Mouse (Mus musculus) spleen, postnatal 36 days (tissue): ENCODE results near the gene Galnt7.
"Not testable (repeated sequence)": the region's sequence is repeated elsewhere in the genome, so short reads cannot be mapped to it uniquely, and the experiment has no call there.

Source experiments
- DNase-seq, 2 experiments: peaks; one replicate each; pipeline ENCODE4 v3.0.0; 2022; ENCODE audit warnings: low spot score in 2 of 2, mixed read lengths in 1 of 2

Galnt7 gene

GRCm38 (mm10) chr8:57540110-57540838, 112.6 kb downstream of the Galnt7 start:
- DNase-seq, result peak; percentile 31 to 54

- DNase-seq, result no peak
Observed at GRCm38 (mm10) chr8:57538601-57539000, 114.2 kb downstream of the Galnt7 start.

DNA sequence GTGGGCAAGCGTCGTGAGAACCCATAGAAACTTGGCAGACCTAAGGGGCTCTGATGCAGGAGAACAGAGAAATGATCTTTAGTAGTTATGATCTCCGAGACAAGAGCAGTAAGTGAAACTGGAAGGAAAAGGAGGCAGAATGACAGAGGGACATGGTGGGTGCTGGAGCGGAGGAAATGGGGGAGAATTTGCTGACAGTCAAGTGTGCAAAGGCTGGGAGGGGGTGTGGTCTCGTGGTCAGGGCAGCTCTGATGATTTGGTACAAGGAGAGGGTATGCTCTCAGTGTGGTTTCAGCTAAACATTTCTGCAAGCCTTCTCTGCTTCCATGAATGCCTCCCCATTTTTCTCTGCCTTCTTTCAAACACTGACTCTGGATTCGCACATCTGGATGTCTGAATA, 116.7 kb downstream of the Galnt7 start:
- no peak for DNase-seq

DNA sequence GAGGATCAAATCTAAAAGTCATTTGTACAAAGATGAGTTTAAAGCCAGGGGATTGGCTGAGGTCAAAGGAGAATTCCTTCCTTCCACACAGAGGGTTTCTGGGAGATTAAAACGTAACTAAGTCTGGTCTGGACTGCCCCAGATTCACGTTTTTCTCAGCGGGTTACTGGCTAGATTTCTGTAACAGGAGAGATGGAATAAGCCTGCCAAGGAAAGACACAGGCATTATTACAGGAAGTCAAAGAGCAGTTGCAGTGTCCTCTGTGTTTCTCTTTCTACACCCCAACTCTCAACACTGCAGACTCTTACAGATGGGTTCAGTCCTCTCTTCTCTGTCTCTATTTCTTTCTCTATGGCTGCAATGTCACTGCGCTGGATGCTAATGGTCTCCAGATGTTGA, 118.3 kb downstream of the Galnt7 start:
- DNase-seq, result no peak

- DNase-seq, result no peak
Observed at GRCm38 (mm10) chr8:57533106-57533505, 119.7 kb downstream of the Galnt7 start.

- no peak for DNase-seq
Observed at GRCm38 (mm10) chr8:57532223-57532622, 120.6 kb downstream of the Galnt7 start.

DNA sequence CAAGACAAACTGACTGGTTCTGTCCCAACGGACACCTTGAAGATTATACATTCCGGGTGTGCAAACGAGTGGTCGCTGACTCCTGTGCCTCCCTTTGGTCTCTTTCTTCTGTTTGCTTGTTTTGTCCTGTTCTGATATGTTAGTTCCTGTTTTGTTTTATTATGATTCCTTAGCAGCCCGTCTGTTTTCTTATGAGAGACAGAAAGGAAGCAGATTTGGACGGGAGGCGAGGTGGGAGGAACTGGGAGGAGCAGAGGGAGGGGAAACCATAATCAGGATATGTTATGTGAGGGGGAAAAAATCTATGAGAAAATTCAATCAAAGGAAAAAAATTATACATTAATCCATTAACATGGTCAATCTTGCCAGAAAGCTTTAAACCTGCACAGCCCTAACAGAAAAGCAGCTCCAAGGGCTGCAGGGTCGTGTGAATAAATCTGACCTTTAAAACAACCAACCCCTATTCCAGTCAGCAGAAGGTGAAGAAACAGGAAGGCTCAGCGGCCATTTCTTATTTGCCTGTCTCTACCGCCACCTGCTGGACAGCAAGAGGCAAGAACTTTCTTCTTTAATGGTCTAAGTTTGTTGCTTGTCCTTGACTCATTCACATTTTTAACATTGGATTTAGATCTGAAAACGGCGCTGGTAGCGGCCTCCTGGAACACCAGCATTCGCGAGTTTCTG, 122.0 kb downstream of the Galnt7 start:
- DNase-seq, result peak; percentile 71 to 80

DNA sequence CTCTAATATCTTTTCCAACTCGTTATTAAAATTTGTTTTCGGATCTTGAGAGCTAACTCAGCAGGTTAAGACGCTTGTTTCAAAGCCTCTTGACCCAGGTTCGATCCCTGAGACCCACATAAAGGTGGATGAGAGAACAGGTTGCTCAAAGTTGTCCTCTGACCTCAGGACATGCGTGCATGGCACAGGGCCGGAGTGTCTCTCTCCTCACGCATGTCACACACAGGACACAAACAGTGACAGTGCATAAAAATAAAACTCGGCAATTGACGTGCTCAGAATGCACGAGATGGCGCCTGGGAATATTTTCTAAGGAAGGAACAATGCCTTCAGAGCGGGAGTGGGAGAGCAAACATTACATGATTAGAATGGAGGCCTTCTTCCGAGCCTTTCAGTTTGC, 122.6 kb downstream of the Galnt7 start:
- DNase-seq, result no peak

DNA sequence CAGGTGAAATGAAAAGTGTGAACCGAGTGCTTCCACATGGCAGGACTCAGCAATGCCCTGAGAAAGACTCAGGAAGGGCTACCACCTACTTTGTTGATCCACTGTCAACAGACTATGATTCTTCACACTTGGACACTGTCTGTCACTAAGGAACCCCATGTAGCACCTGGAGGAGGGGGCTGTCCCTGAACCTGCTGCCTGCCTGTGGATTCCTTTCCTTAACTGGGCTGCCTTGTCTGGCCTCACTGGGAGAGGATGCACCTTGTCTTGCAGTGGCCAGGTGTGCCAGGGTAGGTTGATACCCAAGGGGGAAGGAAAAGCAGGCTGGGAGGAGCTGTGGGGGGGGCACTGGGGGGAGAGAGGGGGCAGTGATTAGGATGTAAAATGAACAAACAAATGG, 124.8 kb downstream of the Galnt7 start:
- DNase-seq, result no peak

GRCm38 (mm10) chr8:57520186-57520786, 132.5 kb downstream of the Galnt7 start:
- DNase-seq, result no peak

DNA sequence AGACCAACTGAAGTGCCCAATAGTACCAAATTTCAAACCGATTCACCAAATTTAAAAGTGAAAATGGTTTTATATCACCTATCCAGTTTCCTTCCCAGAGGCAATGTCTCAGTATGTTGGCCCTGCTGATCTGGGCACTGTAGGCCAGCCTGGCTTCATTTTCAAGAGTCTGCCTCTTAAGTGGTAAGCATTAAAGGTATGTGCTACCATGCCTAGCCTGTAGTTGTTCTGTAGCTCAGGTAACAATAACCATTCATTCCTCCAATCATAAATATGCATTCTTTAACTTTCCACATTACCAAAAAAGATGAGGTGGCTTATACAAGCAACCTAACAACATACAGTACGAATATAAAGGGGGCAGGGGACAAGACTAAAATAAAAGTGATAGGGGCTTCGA, 135.1 kb downstream of the Galnt7 start:
- no peak for DNase-seq

- DNase-seq, result not testable (repeated sequence)
Observed at GRCm38 (mm10) chr8:57516685-57517084, 136.1 kb downstream of the Galnt7 start.

DNA sequence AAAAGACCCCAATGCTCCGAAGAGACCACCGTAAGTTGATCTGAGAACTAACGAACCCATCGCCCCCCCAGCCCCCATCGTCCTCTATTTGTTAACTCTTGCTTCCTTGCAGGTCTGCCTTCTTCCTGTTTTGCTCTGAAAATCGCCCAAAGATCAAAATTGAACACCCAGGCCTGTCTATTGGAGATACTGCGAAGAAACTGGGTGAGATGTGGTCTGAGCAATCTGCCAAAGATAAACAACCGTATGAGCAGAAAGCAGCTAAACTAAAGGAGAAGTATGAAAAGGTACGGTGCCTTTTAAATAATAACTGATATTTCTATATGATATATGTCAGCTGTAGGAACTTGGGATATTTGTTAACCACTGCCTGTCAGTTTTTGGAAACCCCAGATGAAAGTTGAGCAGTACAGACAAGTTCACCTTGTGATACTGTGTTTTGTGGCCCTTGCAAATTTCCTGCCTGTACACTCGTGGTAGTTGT, 139.6 kb downstream of the Galnt7 start:
- DNase-seq, result not testable (repeated sequence)

- DNase-seq, result peak; percentile 11 to 28
Observed at GRCm38 (mm10) chr8:57512141-57513056, 140.4 kb downstream of the Galnt7 start.

GRCm38 (mm10) chr8:57511316-57512118, 141.3 kb downstream of the Galnt7 start, which contains the start of gene Hmgb2:
Gene Hmgb2, plus strand, starts transcription at chr8:57511907.
- peak; percentile 99 to 100 for DNase-seq

GRCm38 (mm10) chr8:57510791-57511315, 142.0 kb downstream of the Galnt7 start:
- peak in 1 of 2 experiments; percentile 35 for DNase-seq

DNA sequence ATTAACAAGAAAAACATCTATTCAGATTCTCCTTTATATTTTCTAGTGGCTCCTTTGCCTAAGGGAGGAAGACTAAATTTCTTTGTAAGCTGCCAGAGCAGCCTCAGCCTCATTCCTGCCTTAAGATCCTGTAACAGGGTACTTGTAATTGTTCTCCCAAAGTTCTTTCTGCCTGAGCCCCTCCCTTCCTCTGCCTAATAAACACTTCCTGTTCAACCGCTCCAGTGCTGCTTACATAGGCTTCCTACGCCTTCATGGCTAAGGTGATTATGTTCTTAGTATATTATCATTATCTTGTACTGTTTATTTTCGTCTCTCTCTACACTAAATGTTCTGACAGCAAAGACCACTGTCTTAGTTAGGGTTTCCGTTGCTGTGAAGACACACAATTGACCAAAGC, 144.2 kb downstream of the Galnt7 start:
- no peak for DNase-seq

GRCm38 (mm10) chr8:57507556-57508063, 145.2 kb downstream of the Galnt7 start:
- DNase-seq, result no peak

GRCm38 (mm10) chr8:57505500-57505899, 147.3 kb downstream of the Galnt7 start:
- DNase-seq, result not testable (repeated sequence)

DNA sequence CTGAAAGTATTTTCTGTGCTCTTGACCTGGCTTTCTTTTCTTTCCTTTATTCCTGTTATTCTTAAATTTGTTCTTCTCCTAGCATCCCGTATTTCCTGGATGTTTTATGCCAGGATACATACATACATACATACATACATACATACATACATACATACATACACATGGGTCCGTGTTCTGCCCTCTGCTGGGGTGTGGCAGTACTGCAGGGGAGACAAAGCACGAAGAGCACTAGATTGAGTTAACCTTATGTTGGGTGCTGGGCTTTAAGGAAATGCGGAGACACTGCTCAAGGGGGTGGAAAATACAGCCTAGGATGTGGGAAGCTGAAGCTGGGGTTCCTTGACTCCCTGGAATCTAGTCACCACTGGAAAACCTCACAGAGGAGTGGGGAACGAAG, 149.2 kb downstream of the Galnt7 start:
- peak; percentile 61 to 73 for DNase-seq
